Mouse (Mus musculus) liver, embryonic 12.5 days (tissue): Measurements from ENCODE around the gene Gm39566. TPM values are rescaled to one million over a fixed set of nuclear protein-coding genes. Genes with fewer than 3 reads are reported as not detected.

Source experiments
- ATAC-seq: fragments of 200-750 bp; cut with Nextera tagmentation; 2 replicates; pipeline ENCODE4 v1.8.0; 2017; ENCODE audit warnings: moderate number of reproducible peaks, mild to moderate bottlenecking, moderate library complexity
- H3K27ac ChIP-seq: fragments of 300-500 bp; sonication (generic); 2 replicates; pipeline ENCODE4 v1.5.1; 2016; ENCODE audit warnings: mild to moderate bottlenecking
- H3K27me3 ChIP-seq: fragments of 300-500 bp; sonication (generic); replicated peaks from 2 replicates; pipeline ENCODE4 v1.6.1; 2016; ENCODE audit warnings: mild to moderate bottlenecking, moderate library complexity
- H3K36me3 ChIP-seq: fragments of 300-500 bp; sonication (generic); 2 replicates; pipeline ENCODE4 v1.6.1; 2016; ENCODE audit warnings: mild to moderate bottlenecking, moderate library complexity
- H3K4me1 ChIP-seq: fragments of 300-500 bp; sonication (generic); 2 replicates; pipeline ENCODE4 v1.6.1; 2016
- H3K4me2 ChIP-seq: fragments of 300-500 bp; sonication (generic); 2 replicates; pipeline ENCODE4 v1.6.1; 2016; ENCODE audit warnings: mild to moderate bottlenecking, moderate library complexity
- H3K4me3 ChIP-seq: fragments of 300-500 bp; sonication (generic); 2 replicates; pipeline ENCODE4 v1.5.1; 2016; ENCODE audit warnings: mild to moderate bottlenecking, moderate library complexity
- H3K9ac ChIP-seq: fragments of 300-500 bp; sonication (generic); 2 replicates; pipeline ENCODE4 v1.6.1; 2016; ENCODE audit warnings: mild to moderate bottlenecking, moderate library complexity
- H3K9me3 ChIP-seq: fragments of 300-500 bp; sonication (generic); replicated peaks from 2 replicates; pipeline ENCODE4 v1.6.1; 2016; ENCODE audit warnings: mild to moderate bottlenecking, moderate library complexity
- WGBS: fragments of 180-500 bp; shearing (Covaris S2); methylation state at CpG from one replicate; pipeline ENCODE4 v1.1.7; 2016; ENCODE audit not compliant: insufficient replicate concordance; 5-methylcytosine and 5-hydroxymethylcytosine counted together
- polyA plus RNA-seq: library from polyadenylated mRNA; unstranded; fragments of >200 nt; fragmentation: Nextera tagmentation; extraction: Ambion mirVana; gene quantifications from 2 replicates; pipeline ENCODE4 v1.2.1, GENCODE M21; 2016

Gm39566 gene
- polyA plus RNA-seq, 1 experiment from 2014 or later: not detected

GRCm38 (mm10) chr11:69846738-69847688 is 31.9 kb upstream of the Gm39566 start:
- peak overlapping the region; percentile 99 for H3K27ac ChIP-seq
- peak overlapping the region; percentile 87 for H3K9ac ChIP-seq
- H3K36me3 ChIP-seq: peaks cover 44% of the 10 kb centered on the region
- ATAC-seq: peak; percentile 67
- peaks cover 80% of the 10 kb centered on the region for H3K4me1 ChIP-seq
- no peaks in the 10 kb centered on the region for H3K27me3 ChIP-seq
- H3K9me3 ChIP-seq: no peaks in the 10 kb centered on the region
- WGBS: 15% methylated on average over 37 of the region's 37 CpGs
- peak overlapping the region; percentile 73 for H3K4me3 ChIP-seq
- H3K4me2 ChIP-seq: peak overlapping the region; percentile 92

- Histone ChIP-seq H3K9ac (peak within 1 kb of the TSS; percentile 87), H3K4me2 (peak within 1 kb of the TSS; percentile 92), H3K4me1 (peaks cover 72% of the 10 kb centered on the region), H3K36me3 (peaks cover 37% of the 10 kb centered on the region), H3K27ac (peak within 1 kb of the TSS; percentile 99), H3K4me3 (peak within 1 kb of the TSS; percentile 73), H3K9me3 (no peaks in the 10 kb centered on the region), H3K27me3 (no peaks in the 10 kb centered on the region)
- peak; percentile 90 for ATAC-seq
- under 1% methylated on average over 38 of the region's 38 CpGs for WGBS
These were observed 31.1 kb upstream of the Gm39566 start, which contains the start of gene Plscr3 for GRCm38 (mm10) chr11:69846198-69846680. Gene Plscr3, plus strand, starts transcription at chr11:69846376.

GRCm38 (mm10) chr11:69838714-69839104 is 23.6 kb upstream of the Gm39566 start:
- Histone ChIP-seq H3K27me3 (peaks cover 41% of the 10 kb centered on the region), H3K36me3 (0 out of 2 replicates have a peak, but pooled peaks cover 5% of the 10 kb centered on the region), H3K4me2 (peak overlapping the region; percentile 98), H3K27ac (peak overlapping the region; percentile 80), H3K9me3 (no peaks in the 10 kb centered on the region), H3K9ac (peak overlapping the region; percentile 77), H3K4me3 (peak overlapping the region; percentile 63), H3K4me1 (peaks cover 72% of the 10 kb centered on the region)
- 0% methylated on average over 7 of the region's 7 CpGs for WGBS
- ATAC-seq: peak; percentile 11

- Histone ChIP-seq H3K4me3 (peak within 1 kb of the TSS; percentile 63), H3K27me3 (peaks cover 47% of the 10 kb centered on the region), H3K4me1 (peaks cover 73% of the 10 kb centered on the region), H3K9ac (peak within 1 kb of the TSS; percentile 77), H3K36me3 (0 out of 2 replicates have a peak, but pooled peaks cover 5% of the 10 kb centered on the region), H3K4me2 (peak within 1 kb of the TSS; percentile 98), H3K9me3 (no peaks in the 10 kb centered on the region), H3K27ac (peak within 1 kb of the TSS; percentile 80)
- ATAC-seq: peak; percentile 85
- under 1% methylated on average over 34 of the region's 34 CpGs for WGBS
These were observed 23.0 kb upstream of the Gm39566 start, which contains the start of gene Tmem256 for GRCm38 (mm10) chr11:69837952-69838713. Gene Tmem256, plus strand, starts transcription at chr11:69838514.

DNA sequence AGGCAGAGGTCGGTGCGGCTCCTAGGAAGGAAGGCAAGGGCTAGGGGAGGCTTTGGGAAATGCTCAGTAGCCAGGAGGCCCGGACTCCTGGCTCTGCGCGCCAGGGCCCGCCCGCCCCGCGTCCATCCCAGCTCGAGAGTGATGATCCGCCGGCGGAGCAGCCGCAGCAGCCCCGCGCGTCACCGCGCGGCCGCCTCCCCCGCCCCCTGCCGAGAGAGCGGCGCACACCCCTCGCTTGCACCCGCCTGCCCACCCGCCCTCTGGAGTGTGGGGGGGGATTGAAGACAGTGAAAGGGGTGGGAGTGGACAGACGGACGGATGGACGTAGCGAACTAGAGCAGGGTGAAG is 22.5 kb upstream of the Gm39566 start, which contains the start of gene Nlgn2:
TSS of gene Nlgn2 (minus strand) at position 181 of the 348 bp plus-strand sequence.
- H3K9ac ChIP-seq: peak within 1 kb of the TSS; percentile 77
- H3K27ac ChIP-seq: peak within 1 kb of the TSS; percentile 80
- no peaks in the 10 kb centered on the region for H3K9me3 ChIP-seq
- H3K4me1 ChIP-seq: peaks cover 68% of the 10 kb centered on the region
- H3K4me3 ChIP-seq: peak within 1 kb of the TSS; percentile 63
- peak; percentile 30 for ATAC-seq
- peak within 1 kb of the TSS; percentile 98 for H3K4me2 ChIP-seq
- 0 out of 2 replicates have a peak, but pooled peaks cover 5% of the 10 kb centered on the region for H3K36me3 ChIP-seq
- WGBS: under 1% methylated on average over 30 of the region's 32 CpGs
- H3K27me3 ChIP-seq: peaks cover 52% of the 10 kb centered on the region

DNA sequence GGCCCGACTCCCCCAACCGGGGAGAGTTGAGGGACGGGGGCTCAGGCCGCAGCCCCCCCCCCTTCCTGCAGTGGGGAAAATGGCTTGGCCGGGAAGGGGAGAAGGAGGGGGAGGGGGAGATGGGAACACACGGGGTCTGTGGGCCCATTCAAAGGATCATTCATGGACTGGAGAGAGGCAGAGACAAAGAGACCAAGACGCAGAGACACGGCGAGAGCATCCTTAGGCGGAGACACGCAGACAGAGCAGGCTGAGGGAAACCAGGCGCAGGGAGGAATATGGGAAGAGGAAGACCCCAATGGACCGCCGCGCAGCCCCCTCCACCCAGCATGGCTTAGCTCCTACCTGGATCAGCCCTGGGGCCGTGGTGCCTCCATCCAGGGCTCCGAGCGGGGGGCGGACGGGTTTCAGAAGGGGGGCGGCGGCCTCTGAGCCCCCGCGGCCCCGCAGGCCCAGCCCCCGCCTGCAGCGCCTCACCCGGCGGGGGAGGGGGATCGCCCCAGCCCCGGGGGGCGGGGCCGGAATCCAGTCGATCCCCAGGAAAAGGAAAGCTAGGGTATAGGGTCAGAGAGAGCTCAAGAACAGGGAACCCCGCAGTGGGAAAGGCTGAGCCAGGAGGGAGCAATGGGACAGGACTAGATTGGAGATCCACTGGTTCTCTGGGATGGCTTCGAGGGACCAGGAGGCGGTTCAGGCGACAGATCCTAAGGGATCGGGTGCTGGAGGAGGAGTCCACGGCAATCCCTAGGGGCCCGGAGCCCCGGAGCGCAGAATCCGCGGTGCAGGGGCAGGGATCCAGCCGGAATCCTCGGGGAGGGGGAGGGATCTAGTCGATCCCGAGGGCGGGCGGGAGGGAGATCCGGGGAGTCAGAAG is 21.8 kb upstream of the Gm39566 start:
- ATAC-seq: no peak
- Histone ChIP-seq H3K27ac (peak overlapping the region; percentile 80), H3K4me1 (peaks cover 62% of the 10 kb centered on the region), H3K9me3 (no peaks in the 10 kb centered on the region), H3K36me3 (0 out of 2 replicates have a peak, but pooled peaks cover 5% of the 10 kb centered on the region), H3K9ac (peak overlapping the region; percentile 72), H3K27me3 (peaks cover 59% of the 10 kb centered on the region), H3K4me3 (peak overlapping the region; percentile 63), H3K4me2 (peak overlapping the region; percentile 98)
- 3% methylated on average over 52 of the region's 52 CpGs for WGBS

DNA sequence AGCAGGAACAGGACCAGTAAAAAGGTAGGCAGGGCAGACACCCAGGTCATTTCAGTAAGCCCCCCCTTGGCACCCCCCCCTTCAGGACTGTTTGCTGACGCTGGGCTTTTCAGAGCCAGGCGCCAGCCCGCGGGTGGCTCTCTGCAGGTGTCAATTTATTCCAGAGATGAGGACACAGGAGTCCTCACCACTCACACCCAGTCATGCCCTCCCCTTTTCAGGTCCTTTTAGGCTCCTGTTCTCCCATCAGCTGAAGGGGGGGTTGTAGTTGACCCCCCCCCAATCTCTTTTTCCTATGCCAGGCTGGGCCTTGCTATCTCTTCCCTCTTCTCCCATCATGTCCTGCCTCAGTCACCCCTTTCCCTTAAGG is 20.9 kb upstream of the Gm39566 start:
- peaks cover 70% of the 10 kb centered on the region for H3K4me1 ChIP-seq
- H3K9ac ChIP-seq: no peak overlapping the region
- no peak for ATAC-seq
- WGBS: 6% methylated on average over 4 of the region's 4 CpGs
- H3K9me3 ChIP-seq: no peaks in the 10 kb centered on the region
- H3K27ac ChIP-seq: no peak overlapping the region
- H3K36me3 ChIP-seq: 0 out of 2 replicates have a peak, but pooled peaks cover 9% of the 10 kb centered on the region
- H3K27me3 ChIP-seq: peaks cover 69% of the 10 kb centered on the region
- peak overlapping the region; percentile 98 for H3K4me2 ChIP-seq
- H3K4me3 ChIP-seq: 0 out of 2 replicates have a peak overlapping the region, but pooled peaks have one; percentile 2

DNA sequence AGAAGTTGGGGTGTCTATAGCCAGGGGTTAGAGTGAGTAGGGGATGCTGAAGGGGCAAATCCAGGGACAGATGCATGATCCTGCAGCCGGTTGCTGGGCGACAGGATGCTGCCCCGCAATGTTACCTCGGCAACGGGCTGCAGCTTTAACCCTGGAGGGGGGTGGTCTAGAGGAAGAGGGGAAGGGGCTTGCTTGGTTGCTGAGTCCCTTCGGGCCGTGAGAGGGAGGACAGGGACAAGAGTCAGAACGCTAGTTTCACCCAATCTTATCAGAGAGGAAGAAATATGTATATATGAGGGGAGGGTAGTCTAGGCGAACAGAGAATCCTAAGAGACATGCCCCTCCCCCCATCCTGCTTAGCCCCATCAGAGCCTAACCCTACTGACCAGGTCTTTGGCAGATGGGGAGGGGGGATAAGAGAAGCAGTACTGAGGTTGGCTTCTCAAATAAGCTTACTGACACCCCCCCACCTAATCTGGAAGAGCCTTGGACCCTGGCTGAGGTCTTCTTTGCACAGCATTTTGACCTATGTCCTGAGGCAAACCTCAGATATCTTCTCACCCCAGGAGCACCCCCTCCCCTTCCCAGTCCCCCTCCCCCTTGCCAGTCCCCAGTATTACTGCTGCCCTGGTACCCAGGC is 20.3 kb upstream of the Gm39566 start:
- H3K27ac ChIP-seq: no peak overlapping the region
- peaks cover 74% of the 10 kb centered on the region for H3K27me3 ChIP-seq
- H3K9ac ChIP-seq: no peak overlapping the region
- WGBS: 15% methylated on average over 9 of the region's 9 CpGs
- H3K4me3 ChIP-seq: 0 out of 2 replicates have a peak overlapping the region, but pooled peaks have one; percentile 2
- 0 out of 2 replicates have a peak, but pooled peaks cover 8% of the 10 kb centered on the region for H3K36me3 ChIP-seq
- H3K4me1 ChIP-seq: peaks cover 70% of the 10 kb centered on the region
- H3K9me3 ChIP-seq: no peaks in the 10 kb centered on the region
- no peak for ATAC-seq
- H3K4me2 ChIP-seq: peak overlapping the region; percentile 98

DNA sequence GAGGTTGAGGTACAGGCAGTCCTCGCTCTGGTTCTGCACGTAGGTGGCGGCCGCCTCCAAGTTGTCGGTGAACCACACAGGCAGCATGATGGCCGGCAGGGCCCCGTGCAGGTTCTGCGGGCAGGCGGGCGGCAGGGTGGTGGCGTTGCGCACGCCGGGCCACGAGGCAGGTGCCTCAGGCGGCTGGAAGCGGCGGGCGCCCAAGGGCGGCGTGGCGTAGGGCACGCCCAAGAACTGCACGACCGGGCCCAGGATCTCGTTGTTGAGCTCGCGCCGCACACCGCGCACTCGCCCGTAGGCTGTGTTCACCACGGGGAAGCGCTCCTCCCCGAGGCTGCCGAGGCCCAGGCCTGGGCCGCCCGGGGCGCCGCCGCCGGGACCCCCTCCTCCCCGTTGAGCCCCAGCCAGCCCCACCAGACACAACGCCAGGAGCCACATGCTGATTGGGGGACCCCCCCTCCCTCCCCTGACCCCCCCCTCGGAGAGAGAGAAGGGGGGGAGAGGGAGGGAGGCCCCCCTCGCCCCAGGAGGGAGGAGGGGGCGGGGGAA is 19.0 kb upstream of the Gm39566 start:
- peaks cover 58% of the 10 kb centered on the region for H3K4me1 ChIP-seq
- H3K27me3 ChIP-seq: peaks cover 82% of the 10 kb centered on the region
- H3K36me3 ChIP-seq: 0 out of 2 replicates have a peak, but pooled peaks cover 4% of the 10 kb centered on the region
- peak; percentile 31; the same call in 1 of the 2 replicates for ATAC-seq
- WGBS: 5% methylated on average over 46 of the region's 48 CpGs
- H3K4me2 ChIP-seq: peak overlapping the region; percentile 98
- no peak overlapping the region for H3K27ac ChIP-seq
- H3K4me3 ChIP-seq: peak overlapping the region; percentile 44
- no peaks in the 10 kb centered on the region for H3K9me3 ChIP-seq
- peak overlapping the region; percentile 68 for H3K9ac ChIP-seq

DNA sequence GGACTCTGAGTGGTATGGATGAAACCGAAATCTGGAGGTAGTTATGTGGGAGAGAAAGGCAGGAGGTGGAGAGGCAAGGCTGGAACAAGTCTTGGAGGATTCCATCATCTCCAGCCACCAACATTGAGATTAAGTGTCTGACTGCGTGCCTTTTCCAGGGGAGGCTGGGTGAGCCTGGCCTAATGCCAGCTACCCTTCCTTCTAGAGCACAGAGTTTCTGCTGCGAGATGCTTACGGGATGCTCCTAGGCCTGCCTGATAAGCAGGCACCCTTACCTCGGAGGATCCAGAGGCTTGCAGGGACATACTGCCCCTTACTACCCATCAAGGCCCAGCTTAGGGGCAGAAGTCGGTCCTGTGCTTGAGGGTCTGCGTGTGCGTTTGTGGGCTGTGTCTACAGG is 18.5 kb upstream of the Gm39566 start:
- no peak for ATAC-seq
- Histone ChIP-seq H3K4me1 (peaks cover 54% of the 10 kb centered on the region), H3K27me3 (peaks cover 82% of the 10 kb centered on the region), H3K4me2 (peak overlapping the region; percentile 98), H3K4me3 (peak overlapping the region; percentile 44), H3K9me3 (no peaks in the 10 kb centered on the region), H3K27ac (no peak overlapping the region), H3K36me3 (0 out of 2 replicates have a peak, but pooled peaks cover 4% of the 10 kb centered on the region), H3K9ac (peak overlapping the region; percentile 68)
- WGBS: 41% methylated on average over 8 of the region's 8 CpGs
